Mouse (Mus musculus): ENCODE measurements at regions not wholly inside any gene's neighbourhood (a gene's known extent, or its start where the extent isn't known, plus 50 kb on each side); places are given as distances from the start of the nearest gene placed in this dataset.

- TF ChIP-seq CTCF (IDR thresholded peaks at IDR 0.05; ENCODE audit: low read depth) (no peak), EP300 (optimal IDR thresholded peaks at IDR 0.05) (no peak)
Measured at GRCm38 (mm10) chr3:99499980-99500379, 259.8 kb downstream of the Tbx15 start.
